Mouse (Mus musculus) heart, postnatal 0 days (tissue): ENCODE data around the gene Gpbar1.

Source experiments
- CTCF ChIP-seq: IDR thresholded peaks from 2 replicates; pipeline ENCODE4 v1.5.1; 2016; ENCODE audit warnings: antibody characterized with exemption, control low read depth, low read depth
- EP300 ChIP-seq: IDR thresholded peaks from 2 replicates; pipeline ENCODE4 v1.6.1; 2016; ENCODE audit warnings: antibody characterized with exemption, low read depth

DNA sequence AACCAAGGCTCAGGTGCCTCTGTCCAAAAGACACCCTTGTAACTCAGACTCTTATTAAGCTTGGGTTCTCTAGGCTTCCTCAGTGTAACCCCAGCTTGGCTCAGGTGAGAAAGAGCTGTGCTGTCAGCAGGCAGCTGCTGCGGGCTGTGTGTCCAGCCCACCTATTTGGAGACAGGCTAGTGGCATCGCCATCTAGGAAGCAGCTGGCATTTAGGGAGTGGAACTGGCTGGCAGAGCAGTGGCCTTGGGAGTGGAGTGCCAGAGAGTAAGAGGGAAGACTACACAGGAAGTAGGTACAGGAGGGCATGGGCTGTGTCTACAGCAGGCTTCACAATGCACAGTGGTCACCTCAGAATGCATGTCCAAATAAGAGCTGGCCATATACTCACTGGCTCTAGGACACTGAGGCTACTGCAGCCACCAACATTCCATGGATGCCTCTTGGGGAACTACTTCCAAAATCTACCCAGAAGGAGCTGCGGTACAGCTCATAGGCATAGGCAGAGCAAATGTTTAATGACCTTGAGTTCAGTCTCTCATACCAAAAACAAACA, 15.8 kb downstream of the Gpbar1 start:
- TF ChIP-seq CTCF (no peak), EP300 (no peak)
